Mouse (Mus musculus) limb, embryonic 13.5 days (tissue): ENCODE measurements around the gene Avil. TPM values are rescaled to one million over a fixed set of nuclear protein-coding genes. Genes with fewer than 3 reads are reported as not detected.

Experiments
- ATAC-seq: fragments of 200-750 bp; cut with Nextera tagmentation; 2 replicates; pipeline ENCODE4 v1.8.0; 2017; ENCODE audit warnings: low read depth, moderate number of reproducible peaks, moderate TSS enrichment; ENCODE audit not compliant: low FRiP score
- H3K27ac ChIP-seq: fragments of 300-500 bp; sonication (generic); 2 replicates; pipeline ENCODE4 v1.5.1; 2015; ENCODE audit warnings: inconsistent platforms, mild to moderate bottlenecking, moderate library complexity
- H3K27me3 ChIP-seq: fragments of 300-500 bp; sonication (generic); 2 replicates; pipeline ENCODE4 v1.6.1; 2015; ENCODE audit warnings: mild to moderate bottlenecking, inconsistent platforms
- H3K36me3 ChIP-seq: fragments of 300-500 bp; sonication (generic); 2 replicates; pipeline ENCODE4 v1.6.1; 2015; ENCODE audit warnings: inconsistent platforms, mild to moderate bottlenecking, moderate library complexity
- H3K4me1 ChIP-seq: fragments of 300-500 bp; sonication (generic); 2 replicates; pipeline ENCODE4 v1.6.1; 2015; ENCODE audit warnings: inconsistent platforms
- H3K4me2 ChIP-seq: fragments of 300-500 bp; sonication (generic); replicated peaks from 2 replicates; pipeline ENCODE4 v1.6.1; 2015; ENCODE audit warnings: inconsistent platforms, mild to moderate bottlenecking, moderate library complexity
- H3K4me3 ChIP-seq: fragments of 300-500 bp; sonication (generic); 2 replicates; pipeline ENCODE4 v1.5.1; 2015; ENCODE audit warnings: moderate library complexity, mild to moderate bottlenecking, inconsistent platforms
- H3K9ac ChIP-seq: fragments of 300-500 bp; sonication (generic); 2 replicates; pipeline ENCODE4 v1.6.1; 2015; ENCODE audit warnings: mild to moderate bottlenecking, inconsistent platforms
- H3K9me3 ChIP-seq: fragments of 300-500 bp; sonication (generic); 2 replicates; pipeline ENCODE4 v1.6.1; 2016; ENCODE audit warnings: inconsistent platforms
- WGBS: fragments of 180-500 bp; shearing (Covaris S2); methylation state at CpG from one replicate; pipeline ENCODE4 v1.1.7; 2015; 5-methylcytosine and 5-hydroxymethylcytosine counted together
- polyA plus RNA-seq: library from polyadenylated mRNA; unstranded; fragments of >200 nt; fragmentation: Nextera tagmentation; extraction: Ambion mirVana; gene quantifications from 2 replicates; pipeline ENCODE4 v1.2.1, GENCODE M21; 2015

The Avil gene
- polyA plus RNA-seq: 0.32 and 0.56 TPM in 2 replicates

- Histone ChIP-seq H3K27me3 (no peaks in the 10 kb centered on the region), H3K4me3 (no peak within 1 kb of the TSS), H3K9ac (no peak within 1 kb of the TSS), H3K27ac (no peak within 1 kb of the TSS), H3K4me1 (no peaks in the 10 kb centered on the region), H3K4me2 (no peak within 1 kb of the TSS), H3K36me3 (peaks cover 44% of the 10 kb centered on the region), H3K9me3 (no peaks in the 10 kb centered on the region)
- 88% methylated on average over 5 of the region's 5 CpGs for WGBS
- no peak for ATAC-seq
Measured at GRCm38 (mm10) chr10:127000529-127000928, at the start of gene Avil. TSS of gene Avil (plus strand) at chr10:127000709.

- WGBS: 88% methylated on average over 1 of the region's 1 CpGs
- no peak overlapping the region for H3K27ac ChIP-seq
- no peaks in the 10 kb centered on the region for H3K9me3 ChIP-seq
- no peaks in the 10 kb centered on the region for H3K36me3 ChIP-seq
- no peak overlapping the region for H3K9ac ChIP-seq
- no peak overlapping the region for H3K4me3 ChIP-seq
- H3K4me1 ChIP-seq: peaks cover 31% of the 10 kb centered on the region
- no peak overlapping the region for H3K4me2 ChIP-seq
- ATAC-seq: no peak
- no peaks in the 10 kb centered on the region for H3K27me3 ChIP-seq
Measured at GRCm38 (mm10) chr10:126952375-126952774, 48.1 kb upstream of the Avil start.

- Histone ChIP-seq H3K27ac (peak overlapping the region; percentile 59; the same call in 1 of the 2 replicates), H3K36me3 (no peaks in the 10 kb centered on the region), H3K27me3 (no peaks in the 10 kb centered on the region), H3K9ac (no peak overlapping the region), H3K4me1 (peaks cover 37% of the 10 kb centered on the region), H3K9me3 (no peaks in the 10 kb centered on the region), H3K4me2 (no peak overlapping the region), H3K4me3 (no peak overlapping the region)
- WGBS: 88% methylated on average over 3 of the region's 3 CpGs
- no peak for ATAC-seq
Measured at GRCm38 (mm10) chr10:126953029-126953471, 47.5 kb upstream of the Avil start.

GRCm38 (mm10) chr10:126956692-126957358 lies 43.7 kb upstream of the Avil start:
- H3K9me3 ChIP-seq: no peaks in the 10 kb centered on the region
- H3K27me3 ChIP-seq: no peaks in the 10 kb centered on the region
- H3K4me1 ChIP-seq: peaks cover 37% of the 10 kb centered on the region
- H3K27ac ChIP-seq: peak overlapping the region; percentile 81
- peak overlapping the region; percentile 12; the same call in 1 of the 2 replicates for H3K4me3 ChIP-seq
- H3K36me3 ChIP-seq: no peaks in the 10 kb centered on the region
- 10% methylated on average over 15 of the region's 15 CpGs for WGBS
- H3K9ac ChIP-seq: peak overlapping the region; percentile 48
- ATAC-seq: no peak
- H3K4me2 ChIP-seq: peak overlapping the region; percentile 52

GRCm38 (mm10) chr10:126957359-126958107 lies 43.0 kb upstream of the Avil start:
- H3K27me3 ChIP-seq: no peaks in the 10 kb centered on the region
- H3K36me3 ChIP-seq: no peaks in the 10 kb centered on the region
- peaks cover 44% of the 10 kb centered on the region for H3K4me1 ChIP-seq
- peak overlapping the region; percentile 52 for H3K4me2 ChIP-seq
- peak overlapping the region; percentile 48 for H3K9ac ChIP-seq
- 3% methylated on average over 25 of the region's 25 CpGs for WGBS
- H3K9me3 ChIP-seq: no peaks in the 10 kb centered on the region
- peak; percentile 74 for ATAC-seq
- H3K4me3 ChIP-seq: peak overlapping the region; percentile 12; the same call in 1 of the 2 replicates
- H3K27ac ChIP-seq: peak overlapping the region; percentile 81

- Histone ChIP-seq H3K27ac (no peak overlapping the region), H3K36me3 (no peaks in the 10 kb centered on the region), H3K27me3 (no peaks in the 10 kb centered on the region), H3K4me2 (no peak overlapping the region), H3K9ac (no peak overlapping the region), H3K4me1 (peaks cover 45% of the 10 kb centered on the region), H3K9me3 (no peaks in the 10 kb centered on the region), H3K4me3 (no peak overlapping the region)
- no peak for ATAC-seq
- 82% methylated on average over 8 of the region's 8 CpGs for WGBS
Measured at GRCm38 (mm10) chr10:126960496-126960895, 40.0 kb upstream of the Avil start.

- peak; percentile 17; the same call in 1 of the 2 replicates for ATAC-seq
- H3K9me3 ChIP-seq: no peaks in the 10 kb centered on the region
- H3K4me2 ChIP-seq: peak overlapping the region; percentile 45
- no peak overlapping the region for H3K4me3 ChIP-seq
- no peaks in the 10 kb centered on the region for H3K36me3 ChIP-seq
- H3K27ac ChIP-seq: peak overlapping the region; percentile 92
- H3K4me1 ChIP-seq: peaks cover 36% of the 10 kb centered on the region
- no peaks in the 10 kb centered on the region for H3K27me3 ChIP-seq
- no peak overlapping the region for H3K9ac ChIP-seq
- 73% methylated on average over 10 of the region's 10 CpGs for WGBS
Measured at GRCm38 (mm10) chr10:126961757-126962156, 38.8 kb upstream of the Avil start.

- Histone ChIP-seq H3K27ac (peak overlapping the region; percentile 92), H3K4me3 (no peak overlapping the region), H3K4me2 (peak overlapping the region; percentile 45), H3K4me1 (peaks cover 30% of the 10 kb centered on the region), H3K9ac (no peak overlapping the region), H3K27me3 (no peaks in the 10 kb centered on the region), H3K36me3 (no peaks in the 10 kb centered on the region), H3K9me3 (no peaks in the 10 kb centered on the region)
- 15% methylated on average over 15 of the region's 15 CpGs for WGBS
- ATAC-seq: peak; percentile 68
Measured at GRCm38 (mm10) chr10:126962271-126962965, 38.1 kb upstream of the Avil start.

GRCm38 (mm10) chr10:126962966-126963330 lies 37.6 kb upstream of the Avil start:
- 0 out of 2 replicates have a peak overlapping the region, but pooled peaks have one; percentile 40 for H3K9ac ChIP-seq
- no peak for ATAC-seq
- 18% methylated on average over 6 of the region's 6 CpGs for WGBS

GRCm38 (mm10) chr10:126963821-126964220 lies 36.7 kb upstream of the Avil start:
- H3K27me3 ChIP-seq: no peaks in the 10 kb centered on the region

More at GRCm38 (mm10) chr10:126962966-126963330, 37.6 kb upstream of the Avil start:
- no peaks in the 10 kb centered on the region for H3K9me3 ChIP-seq
- H3K36me3 ChIP-seq: no peaks in the 10 kb centered on the region
- H3K4me3 ChIP-seq: no peak overlapping the region
- H3K27ac ChIP-seq: peak overlapping the region; percentile 92
- no peaks in the 10 kb centered on the region for H3K27me3 ChIP-seq
- peak overlapping the region; percentile 20; the same call in 1 of the 2 replicates for H3K4me2 ChIP-seq
- H3K4me1 ChIP-seq: peaks cover 25% of the 10 kb centered on the region

GRCm38 (mm10) chr10:126971363-126972050 lies 29.0 kb upstream of the Avil start:
- ATAC-seq: peak; percentile 13; the same call in 1 of the 2 replicates
- H3K4me3 ChIP-seq: no peak overlapping the region
- 10% methylated on average over 12 of the region's 12 CpGs for WGBS

More at GRCm38 (mm10) chr10:126963821-126964220, 36.7 kb upstream of the Avil start:
- Histone ChIP-seq H3K4me1 (peaks cover 25% of the 10 kb centered on the region), H3K4me3 (no peak overlapping the region), H3K27ac (peak overlapping the region; percentile 92; the same call in 1 of the 2 replicates), H3K9me3 (no peaks in the 10 kb centered on the region), H3K9ac (no peak overlapping the region), H3K36me3 (no peaks in the 10 kb centered on the region), H3K4me2 (no peak overlapping the region)
- ATAC-seq: no peak
- WGBS: 89% methylated on average over 8 of the region's 8 CpGs

More at GRCm38 (mm10) chr10:126971363-126972050, 29.0 kb upstream of the Avil start:
- Histone ChIP-seq H3K9ac (peak overlapping the region; percentile 19; the same call in 1 of the 2 replicates), H3K9me3 (no peaks in the 10 kb centered on the region), H3K36me3 (no peaks in the 10 kb centered on the region), H3K27me3 (no peaks in the 10 kb centered on the region), H3K4me1 (peaks cover 39% of the 10 kb centered on the region), H3K27ac (peak overlapping the region; percentile 86), H3K4me2 (peak overlapping the region; percentile 51)
